8 mouse cellular contexts compared by ENCODE assay signal in the genomic region with DNA sequence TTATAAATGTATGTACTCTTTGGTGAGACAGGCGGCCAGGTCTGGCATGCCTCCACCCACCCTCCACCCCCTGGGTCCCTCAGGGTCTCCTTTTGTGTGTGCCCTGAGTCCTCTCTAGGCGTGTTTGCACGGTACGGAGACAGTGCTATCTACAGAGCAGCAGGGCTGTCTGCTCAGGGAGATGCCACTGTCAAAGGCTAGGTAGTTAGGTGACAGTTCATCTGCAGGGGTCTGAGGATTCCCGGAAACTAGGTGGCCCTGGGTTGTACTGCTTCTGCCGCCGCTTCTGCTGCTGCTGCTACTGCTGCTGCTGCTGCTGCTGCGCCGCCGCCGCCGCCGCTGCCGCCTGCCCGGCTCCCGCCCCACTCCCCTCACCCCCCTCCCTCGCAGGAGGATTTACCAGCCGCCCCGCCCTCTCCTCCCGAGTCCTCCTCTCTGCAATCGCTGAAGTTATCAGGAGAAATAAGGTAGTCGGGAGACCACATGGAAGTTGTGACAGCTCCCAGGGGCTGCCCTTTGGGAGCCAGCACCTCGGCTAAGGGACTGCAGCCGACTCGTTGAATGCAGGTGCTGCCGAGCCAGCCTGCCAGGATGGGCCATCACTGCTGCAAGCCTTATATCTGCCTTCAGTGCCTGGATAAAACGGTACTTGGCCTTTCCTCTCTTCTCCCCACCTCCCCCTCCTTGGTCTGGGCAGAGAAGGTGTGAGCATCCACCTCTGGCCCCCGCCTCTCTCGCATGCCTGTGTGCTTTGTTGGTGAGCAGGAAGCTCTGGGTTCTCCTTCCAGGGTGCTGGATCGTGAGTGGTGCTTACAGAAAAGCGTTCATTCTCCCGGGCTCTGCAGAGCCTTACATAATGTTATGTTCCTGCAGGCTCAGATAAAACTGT.
DNase-seq lines count a peak whose midpoint lies in the region; ATAC-seq and TF ChIP-seq lines count a peak whose summit lies in the region.

No protein-coding gene starts in this region.

- WGBS in kidney, postnatal 0 days, result under 1% methylated on average over 32 of the region's 32 CpGs
- WGBS in neural tube, embryonic 13.5 days, result 0% methylated on average over 32 of the region's 32 CpGs

- no peak overlapping the region for H3K27ac ChIP-seq in kidney, postnatal 0 days
- peak overlapping the region; percentile 67 for H3K27ac ChIP-seq in neural tube, embryonic 13.5 days (replicated peaks)

- H3K9me3 ChIP-seq in erythroblast, embryonic 14.5 days (ENCODE audit: control insufficient read depth, low read length), result peaks cover 5% of the 10 kb centered on the region
- H3K9me3 ChIP-seq in kidney, postnatal 0 days (replicated peaks; ENCODE audit: low read length), result no peaks in the 10 kb centered on the region
- no peaks in the 10 kb centered on the region for H3K9me3 ChIP-seq in neural tube, embryonic 13.5 days

- H3K27me3 ChIP-seq in erythroblast, embryonic 14.5 days (ENCODE audit: control insufficient read depth), result peaks cover 27% of the 10 kb centered on the region
- no peaks in the 10 kb centered on the region for H3K27me3 ChIP-seq in kidney, postnatal 0 days (ENCODE audit: insufficient read depth, low read length)
- H3K27me3 ChIP-seq in neural tube, embryonic 13.5 days, result peaks cover 3% of the 10 kb centered on the region

- no peaks in the 10 kb centered on the region for H3K4me1 ChIP-seq in erythroblast, embryonic 14.5 days (ENCODE audit: control insufficient read depth)
- 0 out of 2 replicates have a peak, but pooled peaks cover 5% of the 10 kb centered on the region for H3K4me1 ChIP-seq in kidney, postnatal 0 days (replicated peaks; ENCODE audit: insufficient read depth, low read length)
- peaks cover 7% of the 10 kb centered on the region for H3K4me1 ChIP-seq in neural tube, embryonic 13.5 days (replicated peaks)

- no peak for ATAC-seq in erythroblast, adult 5-6 weeks (replicated peaks; ENCODE audit: low FRiP score, poor library complexity, severe bottlenecking)
- no peak; the same call in 1 of the 2 replicates for ATAC-seq in kidney, postnatal 0 days (replicated peaks; ENCODE audit: low FRiP score, low read depth)
- peak; percentile 80 for ATAC-seq in neural tube, embryonic 13.5 days (ENCODE audit: low read depth)

- no peak for TF ChIP-seq CTCF in kidney, postnatal 0 days (IDR thresholded peaks at IDR 0.05; ENCODE audit: low read depth)

- H3K36me3 ChIP-seq in erythroblast, embryonic 14.5 days (ENCODE audit: control insufficient read depth), result no peaks in the 10 kb centered on the region
- no peaks in the 10 kb centered on the region for H3K36me3 ChIP-seq in kidney, postnatal 0 days (ENCODE audit: insufficient read depth, low read length)
- no peaks in the 10 kb centered on the region for H3K36me3 ChIP-seq in neural tube, embryonic 13.5 days

- peak overlapping the region; percentile 27; the same call in 1 of the 2 replicates for H3K9ac ChIP-seq in kidney, postnatal 0 days (ENCODE audit: low read depth, low read length)
- H3K9ac ChIP-seq in neural tube, embryonic 13.5 days, result peak overlapping the region; percentile 77

- peak overlapping the region; percentile 14 for H3K4me3 ChIP-seq in erythroblast, embryonic 14.5 days (replicated peaks)
- peak overlapping the region; percentile 45 for H3K4me3 ChIP-seq in kidney, postnatal 0 days (replicated peaks; ENCODE audit: low read depth, low read length)
- H3K4me3 ChIP-seq in neural tube, embryonic 13.5 days, result peak overlapping the region; percentile 50

- peak; percentile 22 for DNase-seq in cerebellum, adult 9-11 months
- peak; percentile 35 to 44 for DNase-seq in frontal cortex, postnatal 10 days (ENCODE audit: low spot score in 2 of 2)
- DNase-seq in kidney, postnatal 0 days (ENCODE audit: low spot score), result peak; percentile 41
- DNase-seq in liver, result peak; percentile 17
- peak; percentile 44 for DNase-seq in thymus, postnatal 4 days

- H3K4me2 ChIP-seq in kidney, postnatal 0 days (ENCODE audit: low read length), result peak overlapping the region; percentile 83
- peak overlapping the region; percentile 73 for H3K4me2 ChIP-seq in neural tube, embryonic 13.5 days
